Mouse (Mus musculus): ENCODE measurements around the gene Glt1d1. TPM values are rescaled to one million over a fixed set of nuclear protein-coding genes. Genes with fewer than 3 reads are reported as not detected.

Glt1d1 gene
- polyA plus RNA-seq, 1 experiment from 2014 or later = 0.46 TPM

GRCm38 (mm10) chr5:127615459-127615858 lies 16.6 kb upstream of the Glt1d1 start:
- no peak overlapping the region for H3K27ac ChIP-seq
- no peaks in the 10 kb centered on the region for H3K36me3 ChIP-seq
- peak overlapping the region; percentile 98 for H3K4me3 ChIP-seq
- H3K9me3 ChIP-seq = no peaks in the 10 kb centered on the region
- DNase-seq (ENCODE audit: low spot score) = no peak
- H3K4me1 ChIP-seq (replicated peaks) = peaks cover 33% of the 10 kb centered on the region
- H3K27me3 ChIP-seq (ENCODE audit: insufficient read depth, poor library complexity, severe bottlenecking) = no peaks in the 10 kb centered on the region
- 77% methylated on average over 3 of the region's 3 CpGs for WGBS

GRCm38 (mm10) chr5:127616151-127616550 lies 15.9 kb upstream of the Glt1d1 start:
- Histone ChIP-seq H3K36me3 (no peaks in the 10 kb centered on the region), H3K4me3 (peak overlapping the region; percentile 98), H3K9me3 (no peaks in the 10 kb centered on the region), H3K4me1 (replicated peaks) (peaks cover 33% of the 10 kb centered on the region), H3K27me3 (ENCODE audit: insufficient read depth, poor library complexity, severe bottlenecking) (no peaks in the 10 kb centered on the region), H3K27ac (peak overlapping the region; percentile 97)
- peak; percentile 6 for DNase-seq (ENCODE audit: low spot score)
- 27% methylated on average over 5 of the region's 5 CpGs for WGBS

GRCm38 (mm10) chr5:127616884-127617635 lies 15.0 kb upstream of the Glt1d1 start:
- Histone ChIP-seq H3K36me3 (no peaks in the 10 kb centered on the region), H3K27me3 (ENCODE audit: insufficient read depth, poor library complexity, severe bottlenecking) (no peaks in the 10 kb centered on the region), H3K27ac (peak overlapping the region; percentile 97), H3K4me3 (peak overlapping the region; percentile 98), H3K9me3 (no peaks in the 10 kb centered on the region), H3K4me1 (replicated peaks) (peaks cover 33% of the 10 kb centered on the region)
- under 1% methylated on average over 91 of the region's 91 CpGs for WGBS
- peak; percentile 97 for DNase-seq (ENCODE audit: low spot score)

GRCm38 (mm10) chr5:127618834-127619233 lies 13.2 kb upstream of the Glt1d1 start:
- 76% methylated on average over 3 of the region's 3 CpGs for WGBS
- Histone ChIP-seq H3K27me3 (ENCODE audit: insufficient read depth, poor library complexity, severe bottlenecking) (no peaks in the 10 kb centered on the region), H3K4me3 (no peak overlapping the region), H3K9me3 (no peaks in the 10 kb centered on the region), H3K4me1 (replicated peaks) (peaks cover 28% of the 10 kb centered on the region), H3K36me3 (no peaks in the 10 kb centered on the region), H3K27ac (no peak overlapping the region)
- no peak for DNase-seq (ENCODE audit: low spot score)

GRCm38 (mm10) chr5:127620371-127620770 lies 11.7 kb upstream of the Glt1d1 start:
- WGBS = 83% methylated on average over 8 of the region's 8 CpGs
- Histone ChIP-seq H3K4me1 (replicated peaks) (peaks cover 14% of the 10 kb centered on the region), H3K4me3 (no peak overlapping the region), H3K36me3 (no peaks in the 10 kb centered on the region), H3K27ac (no peak overlapping the region), H3K27me3 (ENCODE audit: insufficient read depth, poor library complexity, severe bottlenecking) (no peaks in the 10 kb centered on the region), H3K9me3 (no peaks in the 10 kb centered on the region)
- DNase-seq (ENCODE audit: low spot score) = no peak

- Histone ChIP-seq H3K4me3 (no peak overlapping the region), H3K27ac (no peak overlapping the region), H3K36me3 (no peaks in the 10 kb centered on the region), H3K9me3 (no peaks in the 10 kb centered on the region), H3K27me3 (ENCODE audit: insufficient read depth, poor library complexity, severe bottlenecking) (no peaks in the 10 kb centered on the region), H3K4me1 (replicated peaks) (peaks cover 7% of the 10 kb centered on the region)
- WGBS = 82% methylated on average over 10 of the region's 10 CpGs
- DNase-seq (ENCODE audit: low spot score) = no peak
Measured at GRCm38 (mm10) chr5:127621108-127621507, 11.0 kb upstream of the Glt1d1 start.

GRCm38 (mm10) chr5:127624427-127625213 lies 7.4 kb upstream of the Glt1d1 start:
- Histone ChIP-seq H3K36me3 (no peaks in the 10 kb centered on the region), H3K27ac (no peak overlapping the region), H3K4me1 (replicated peaks) (no peaks in the 10 kb centered on the region), H3K27me3 (ENCODE audit: insufficient read depth, poor library complexity, severe bottlenecking) (no peaks in the 10 kb centered on the region), H3K4me3 (no peak overlapping the region), H3K9me3 (no peaks in the 10 kb centered on the region)
- 84% methylated on average over 10 of the region's 10 CpGs for WGBS
- DNase-seq (ENCODE audit: low spot score) = no peak

GRCm38 (mm10) chr5:127627242-127627641 lies 4.8 kb upstream of the Glt1d1 start:
- Histone ChIP-seq H3K36me3 (no peaks in the 10 kb centered on the region), H3K9me3 (no peaks in the 10 kb centered on the region), H3K4me1 (replicated peaks) (peaks cover 9% of the 10 kb centered on the region), H3K27me3 (ENCODE audit: insufficient read depth, poor library complexity, severe bottlenecking) (peaks cover 14% of the 10 kb centered on the region), H3K27ac (no peak overlapping the region), H3K4me3 (no peak overlapping the region)
- 88% methylated on average over 12 of the region's 12 CpGs for WGBS
- DNase-seq (ENCODE audit: low spot score) = no peak

- no peaks in the 10 kb centered on the region for H3K9me3 ChIP-seq
- peak overlapping the region; percentile 90 for H3K27ac ChIP-seq
- 13% methylated on average over 5 of the region's 5 CpGs for WGBS
- no peaks in the 10 kb centered on the region for H3K36me3 ChIP-seq
- peak overlapping the region; percentile 73 for H3K4me3 ChIP-seq
- peaks cover 29% of the 10 kb centered on the region for H3K27me3 ChIP-seq (ENCODE audit: insufficient read depth, poor library complexity, severe bottlenecking)
- no peak for DNase-seq (ENCODE audit: low spot score)
- H3K4me1 ChIP-seq (replicated peaks) = peaks cover 21% of the 10 kb centered on the region
Measured at GRCm38 (mm10) chr5:127631671-127632070, 391 bp upstream of the Glt1d1 start.

- H3K4me1 ChIP-seq (replicated peaks) = peaks cover 21% of the 10 kb centered on the region
- peak overlapping the region; percentile 73 for H3K4me3 ChIP-seq
- DNase-seq (ENCODE audit: low spot score) = no peak
- H3K27me3 ChIP-seq (ENCODE audit: insufficient read depth, poor library complexity, severe bottlenecking) = peaks cover 29% of the 10 kb centered on the region
- no peak overlapping the region for H3K27ac ChIP-seq
- WGBS = 39% methylated on average over 4 of the region's 4 CpGs
- H3K36me3 ChIP-seq = no peaks in the 10 kb centered on the region
- H3K9me3 ChIP-seq = no peaks in the 10 kb centered on the region
Measured at GRCm38 (mm10) chr5:127633188-127633587, 1.1 kb downstream of the Glt1d1 start.

- Histone ChIP-seq H3K27me3 (ENCODE audit: insufficient read depth, poor library complexity, severe bottlenecking) (peaks cover 29% of the 10 kb centered on the region), H3K27ac (no peak overlapping the region), H3K4me3 (no peak overlapping the region), H3K4me1 (replicated peaks) (peaks cover 21% of the 10 kb centered on the region), H3K9me3 (no peaks in the 10 kb centered on the region), H3K36me3 (no peaks in the 10 kb centered on the region)
- WGBS = 91% methylated on average over 7 of the region's 7 CpGs
- DNase-seq (ENCODE audit: low spot score) = no peak
Measured at GRCm38 (mm10) chr5:127633666-127634065, 1.6 kb downstream of the Glt1d1 start.

GRCm38 (mm10) chr5:127637622-127638021 lies 5.6 kb downstream of the Glt1d1 start:
- peaks cover 19% of the 10 kb centered on the region for H3K9me3 ChIP-seq
- WGBS = 83% methylated on average over 4 of the region's 4 CpGs
- H3K4me3 ChIP-seq = no peak overlapping the region
- H3K27ac ChIP-seq = no peak overlapping the region
- DNase-seq (ENCODE audit: low spot score) = no peak
- peaks cover 11% of the 10 kb centered on the region for H3K27me3 ChIP-seq (ENCODE audit: insufficient read depth, poor library complexity, severe bottlenecking)
- H3K4me1 ChIP-seq (replicated peaks) = peaks cover 8% of the 10 kb centered on the region
- no peaks in the 10 kb centered on the region for H3K36me3 ChIP-seq

GRCm38 (mm10) chr5:127638177-127638576 lies 6.1 kb downstream of the Glt1d1 start:
- no peak overlapping the region for H3K27ac ChIP-seq
- H3K4me3 ChIP-seq = no peak overlapping the region
- WGBS = 93% methylated on average over 2 of the region's 2 CpGs
- peaks cover 19% of the 10 kb centered on the region for H3K9me3 ChIP-seq
- 0 out of 2 replicates have a peak, but pooled peaks cover 2% of the 10 kb centered on the region for H3K4me1 ChIP-seq (replicated peaks)
- DNase-seq (ENCODE audit: low spot score) = no peak
- H3K36me3 ChIP-seq = no peaks in the 10 kb centered on the region
- peaks cover 8% of the 10 kb centered on the region for H3K27me3 ChIP-seq (ENCODE audit: insufficient read depth, poor library complexity, severe bottlenecking)

Measured in hindbrain, embryonic 10.5 days (tissue).